15 mouse cellular contexts compared by ENCODE assay signal in the genomic region with DNA sequence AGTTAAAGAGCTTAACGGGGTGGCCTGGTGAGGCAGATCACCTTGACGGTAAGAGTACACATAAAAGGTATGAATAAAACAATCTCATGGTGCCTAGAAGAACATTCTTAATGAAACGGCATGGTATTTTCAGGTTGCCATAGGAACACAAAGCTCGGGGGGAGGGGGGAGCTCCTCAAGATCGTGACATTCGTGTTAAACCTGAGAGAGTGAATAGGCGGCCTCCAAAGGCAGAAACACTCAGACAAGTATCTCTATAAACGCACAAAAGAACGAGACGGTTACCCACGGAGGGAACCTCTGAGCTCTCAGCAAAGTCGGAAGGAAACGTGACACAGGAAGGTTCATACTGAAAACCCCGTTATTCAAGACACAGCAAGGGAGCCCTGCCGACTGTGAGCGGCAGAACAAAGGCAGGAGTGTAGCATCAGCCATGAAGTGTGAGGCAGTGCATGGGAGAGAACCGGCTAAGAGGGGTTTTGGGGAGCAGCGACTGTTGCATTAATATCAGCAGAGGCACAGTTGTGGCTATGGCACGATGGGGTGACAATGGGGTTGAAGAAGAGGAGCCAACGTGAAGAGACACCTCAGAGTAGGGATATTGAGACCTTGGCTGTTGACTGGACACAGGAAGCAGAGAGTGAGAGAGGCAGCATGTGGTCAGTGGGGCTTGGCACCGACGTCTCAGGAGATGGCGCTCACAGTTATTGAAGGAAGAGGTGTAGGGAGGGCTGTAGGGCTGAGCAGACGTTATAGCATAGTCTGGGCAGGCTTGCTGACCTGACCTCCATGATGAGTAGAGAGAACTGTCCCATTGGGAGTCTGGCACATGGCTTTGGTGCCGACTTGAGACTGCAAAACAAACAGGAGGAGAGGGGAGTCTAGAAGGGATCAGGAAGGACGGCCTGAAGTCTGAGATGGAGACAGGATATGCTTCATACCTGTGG.
DNase-seq lines count a peak whose midpoint lies in the region; ATAC-seq lines count a peak whose summit lies in the region.
"Had no signal": no experiment of that assay in that cellular context is flagged by ENCODE, and none has a peak within 500 bp of the region (broad histone marks: within the 10 kb centered on the region; RNA-seq: fewer than 3 reads in every experiment).

No protein-coding gene starts in this region.

- 75% methylated on average over 26 of the region's 26 CpGs for WGBS in hindbrain, embryonic 10.5 days
- 71% methylated on average over 26 of the region's 26 CpGs for WGBS in hindbrain, embryonic 11.5 days
- 67% methylated on average over 26 of the region's 26 CpGs for WGBS in hindbrain, embryonic 12.5 days
- 40% methylated on average over 26 of the region's 26 CpGs for WGBS in midbrain, embryonic 16.5 days

- ATAC-seq in hindbrain, embryonic 11.5 days (ENCODE audit: low FRiP score), result no peak
- ATAC-seq in hindbrain, embryonic 12.5 days (ENCODE audit: low FRiP score), result no peak
- peak; percentile 87 for ATAC-seq in midbrain, embryonic 16.5 days

- peak overlapping the region; percentile 30; the same call in 1 of the 2 replicates for H3K27ac ChIP-seq in hindbrain, embryonic 10.5 days
- no peak overlapping the region for H3K27ac ChIP-seq in hindbrain, embryonic 11.5 days (ENCODE audit: low read depth, low read length)
- no peak overlapping the region for H3K27ac ChIP-seq in hindbrain, embryonic 12.5 days
- peak overlapping the region; percentile 83 for H3K27ac ChIP-seq in midbrain, embryonic 16.5 days (ENCODE audit: low read length)
- H3K27ac ChIP-seq: heart, embryonic 15.5 days; kidney, embryonic 15.5 days; lung, embryonic 15.5 days had no signal

- no peak overlapping the region for H3K4me3 ChIP-seq in hindbrain, embryonic 10.5 days
- H3K4me3 ChIP-seq in hindbrain, embryonic 11.5 days (ENCODE audit: low read depth, low read length), result no peak overlapping the region
- H3K4me3 ChIP-seq in hindbrain, embryonic 12.5 days, result no peak overlapping the region
- H3K4me3 ChIP-seq in midbrain, embryonic 16.5 days (ENCODE audit: low read depth, low read length), result no peak overlapping the region
- H3K4me3 ChIP-seq: heart, embryonic 15.5 days; kidney, embryonic 15.5 days; lung, embryonic 15.5 days had no signal

- H3K9me3 ChIP-seq in hindbrain, embryonic 10.5 days, result no peaks in the 10 kb centered on the region
- no peaks in the 10 kb centered on the region for H3K9me3 ChIP-seq in hindbrain, embryonic 11.5 days (ENCODE audit: control insufficient read depth, low read length)
- H3K9me3 ChIP-seq in hindbrain, embryonic 12.5 days (replicated peaks), result no peaks in the 10 kb centered on the region
- no peaks in the 10 kb centered on the region for H3K9me3 ChIP-seq in midbrain, embryonic 16.5 days (replicated peaks; ENCODE audit: control insufficient read depth, low read length, poor library complexity, severe bottlenecking)
- H3K9me3 ChIP-seq: G1E; heart, embryonic 15.5 days; kidney, embryonic 15.5 days; lung, embryonic 15.5 days had no signal

- H3K4me2 ChIP-seq in hindbrain, embryonic 11.5 days (replicated peaks; ENCODE audit: low read depth, low read length), result no peak overlapping the region
- 0 out of 2 replicates have a peak overlapping the region, but pooled peaks have one; percentile 2 for H3K4me2 ChIP-seq in hindbrain, embryonic 12.5 days (replicated peaks)
- H3K4me2 ChIP-seq in midbrain, embryonic 16.5 days (ENCODE audit: low read length), result peak overlapping the region; percentile 37
- H3K4me2 ChIP-seq: heart, embryonic 15.5 days; kidney, embryonic 15.5 days; lung, embryonic 15.5 days had no signal

- no peak overlapping the region for H3K9ac ChIP-seq in hindbrain, embryonic 11.5 days (ENCODE audit: low read depth, low read length)
- H3K9ac ChIP-seq in hindbrain, embryonic 12.5 days, result no peak overlapping the region
- H3K9ac ChIP-seq in midbrain, embryonic 16.5 days (ENCODE audit: low read depth, low read length), result peak overlapping the region; percentile 36; the same call in 1 of the 2 replicates
- H3K9ac ChIP-seq: heart, embryonic 15.5 days; kidney, embryonic 15.5 days; lung, embryonic 15.5 days had no signal

- DNase-seq in hindbrain, embryonic 10.5 days (ENCODE audit: low spot score), result no peak
- no peak for DNase-seq in hindbrain, embryonic 11.5 days (ENCODE audit: low spot score)
- DNase-seq in brain, embryonic 18.5 days (ENCODE audit: low read depth, low spot score), result peak; percentile 70
- DNase-seq in cerebellum, adult 18-20 months, result no peak
- no peak for DNase-seq in layer of hippocampus, adult 9-10 months (ENCODE audit: low spot score)
- DNase-seq in B cell, adult 2 months, result no peak
- DNase-seq: adrenal gland, postnatal 14 days; cerebellum, adult 11 months; liver had no signal

- no peaks in the 10 kb centered on the region for H3K27me3 ChIP-seq in hindbrain, embryonic 10.5 days (ENCODE audit: insufficient read depth, poor library complexity, severe bottlenecking)
- no peaks in the 10 kb centered on the region for H3K27me3 ChIP-seq in hindbrain, embryonic 11.5 days (ENCODE audit: control insufficient read depth, insufficient read depth, low read length)
- H3K27me3 ChIP-seq in hindbrain, embryonic 12.5 days, result no peaks in the 10 kb centered on the region
- H3K27me3 ChIP-seq in midbrain, embryonic 16.5 days (ENCODE audit: control insufficient read depth, insufficient read depth, low read depth, low read length), result no peaks in the 10 kb centered on the region
- H3K27me3 ChIP-seq: heart, embryonic 15.5 days; kidney, embryonic 15.5 days; lung, embryonic 15.5 days had no signal

- peaks cover 14% of the 10 kb centered on the region for H3K4me1 ChIP-seq in hindbrain, embryonic 10.5 days (replicated peaks)
- no peaks in the 10 kb centered on the region for H3K4me1 ChIP-seq in hindbrain, embryonic 11.5 days (replicated peaks; ENCODE audit: control insufficient read depth, insufficient read depth, low read length)
- no peaks in the 10 kb centered on the region for H3K4me1 ChIP-seq in hindbrain, embryonic 12.5 days
- peaks cover 20% of the 10 kb centered on the region for H3K4me1 ChIP-seq in midbrain, embryonic 16.5 days (ENCODE audit: control insufficient read depth, insufficient read depth, low read length)
- H3K4me1 ChIP-seq: heart, embryonic 15.5 days; kidney, embryonic 15.5 days; lung, embryonic 15.5 days had no signal

- H3K36me3 ChIP-seq in hindbrain, embryonic 10.5 days, result no peaks in the 10 kb centered on the region
- no peaks in the 10 kb centered on the region for H3K36me3 ChIP-seq in hindbrain, embryonic 11.5 days (ENCODE audit: control insufficient read depth, insufficient read depth, low read length)
- no peaks in the 10 kb centered on the region for H3K36me3 ChIP-seq in hindbrain, embryonic 12.5 days
- no peaks in the 10 kb centered on the region for H3K36me3 ChIP-seq in midbrain, embryonic 16.5 days (ENCODE audit: control insufficient read depth, insufficient read depth, low read length)
- H3K36me3 ChIP-seq: G1E; heart, embryonic 15.5 days; kidney, embryonic 15.5 days; lung, embryonic 15.5 days had no signal

Comparison
In these comparisons a context has a peak if more than half of its experiments do, and no peak if none do; other contexts are left out.
1. H3K27ac ChIP-seq: peak in hindbrain, embryonic 10.5 days (single experiment) and midbrain, embryonic 16.5 days (single experiment); none in hindbrain, embryonic 11.5 days (single experiment) and hindbrain, embryonic 12.5 days (single experiment).